Mouse (Mus musculus) gastrocnemius, postnatal 36 days (tissue): ENCODE results near the gene Nrn1l. TPM values are rescaled to one million over a fixed set of nuclear protein-coding genes. Genes with fewer than 3 reads are reported as not detected.
A peak's percentile ranks its signal among the peaks of the same experiment; 100 is the strongest.

ENCODE experiments used
- DNase-seq, 2 experiments: peaks; one replicate each; pipeline ENCODE4 v3.0.0; 2022
- intact Hi-C: fragments of 180-260 bp; cut with DNase I; formaldehyde crosslinking; loops from one replicate; pipeline ENCODE4 v1.15.1; 2025
- long read RNA-seq, 2 experiments: library from polyadenylated mRNA; stranded (forward); transcript quantifications; one replicate each; pipeline ENCODE4 v2.0.0; 2021
- total RNA-seq, 2 experiments: library from RNA; stranded (reverse); gene quantifications; 2 replicates each; pipeline ENCODE4 v1.2.3; 2021

Nrn1l gene
- total RNA-seq: under 1 TPM in 1 of 2 experiments, not detected in 1; 0.59 TPM
- long read RNA-seq, experiment 1: 0 reads
- long read RNA-seq, experiment 2: 0 reads

DNA sequence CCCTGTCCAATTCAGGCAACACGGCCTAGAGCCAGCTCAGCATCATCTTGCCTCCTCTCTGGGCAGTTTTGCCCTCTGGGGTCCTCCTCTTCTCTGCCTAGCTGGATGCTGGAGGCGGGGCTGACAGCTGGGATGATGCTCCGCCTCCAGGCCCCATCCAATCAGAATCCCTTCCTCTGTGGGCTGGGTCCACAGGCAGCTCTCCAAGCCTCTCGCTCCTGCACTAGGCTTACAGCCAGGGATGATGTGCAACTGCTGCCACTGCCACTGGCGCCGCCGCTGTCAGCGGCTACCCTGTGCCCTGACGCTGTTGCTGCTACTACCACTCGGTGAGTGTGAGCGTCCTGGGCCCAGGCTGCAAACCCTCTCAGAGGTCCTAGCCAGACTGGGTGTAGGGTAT is at the start of gene Nrn1l:
TSS of gene Nrn1l (plus strand) at position 229 of the 400 bp plus-strand sequence.
- intact Hi-C loops: no loop called here
- peak; percentile 61 to 68 for DNase-seq

DNA sequence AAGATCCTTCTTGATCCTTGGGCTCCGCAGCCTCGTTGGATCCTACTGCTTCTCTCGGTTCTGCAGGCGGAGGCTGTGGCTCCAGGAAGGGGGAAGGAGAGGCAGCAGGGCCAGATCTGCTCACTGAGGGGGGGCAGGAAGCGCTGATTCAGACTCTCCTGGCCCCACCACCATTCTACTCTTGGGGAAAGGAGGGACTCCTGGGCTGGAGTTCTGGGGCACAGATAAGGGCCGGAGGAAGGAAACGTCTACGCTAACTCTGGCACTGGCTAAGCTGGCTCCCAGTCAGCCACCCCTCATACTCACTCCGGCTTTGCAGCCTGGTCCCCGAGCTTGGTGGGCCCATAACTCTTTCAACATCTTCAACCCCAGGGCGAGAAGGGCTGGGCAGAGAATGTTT is 46.7 kb upstream of the Nrn1l start:
- intact Hi-C loops: no loop called here
- DNase-seq: no peak

DNA sequence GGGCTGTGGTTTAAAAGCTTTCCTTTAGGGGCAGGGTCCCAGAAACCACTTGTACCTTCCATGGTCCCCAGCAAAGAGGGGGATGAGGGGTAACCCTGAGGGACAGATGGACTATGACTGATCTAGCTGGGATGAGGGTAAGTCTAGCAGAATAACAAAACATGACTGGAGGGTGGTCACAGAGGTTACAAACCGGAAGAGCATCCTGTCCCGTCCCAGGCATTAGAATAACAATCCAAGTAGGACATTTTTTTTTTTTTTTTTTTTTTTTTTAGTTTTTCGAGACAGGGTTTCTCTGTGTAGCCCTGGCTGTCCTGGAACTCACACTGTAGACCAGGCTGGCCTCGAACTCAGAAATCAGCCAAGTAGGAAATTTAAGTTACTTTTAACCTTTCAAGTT is 43.4 kb upstream of the Nrn1l start:
- intact Hi-C loops: loop anchor here (5.0 kb wide), 1 partner anchor 82 kb away; the partner anchor contains the start of gene Ctrl
- DNase-seq: no peak

DNA sequence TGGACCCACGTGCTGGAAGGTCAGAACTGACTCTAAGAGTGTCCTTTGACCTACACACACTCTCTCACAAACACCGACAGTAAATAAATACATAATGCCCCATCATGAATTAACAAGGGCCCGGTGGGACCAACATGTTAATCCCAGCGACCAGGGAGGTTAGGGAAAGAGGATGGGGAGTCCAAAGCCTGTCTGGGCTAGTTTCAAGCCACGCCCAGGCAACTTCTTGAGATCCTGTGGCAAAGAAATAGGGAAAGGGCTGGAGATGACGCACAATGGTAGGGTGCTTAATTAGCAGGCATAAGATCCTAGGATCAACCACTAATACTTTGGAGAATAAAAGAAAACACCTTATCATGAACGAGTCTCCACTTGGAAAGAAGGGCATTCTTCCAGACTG is 42.8 kb upstream of the Nrn1l start:
- no peak for DNase-seq
- intact Hi-C loops: loop anchor here (5.0 kb wide), 1 partner anchor 82 kb away; the partner anchor contains the start of gene Ctrl

DNA sequence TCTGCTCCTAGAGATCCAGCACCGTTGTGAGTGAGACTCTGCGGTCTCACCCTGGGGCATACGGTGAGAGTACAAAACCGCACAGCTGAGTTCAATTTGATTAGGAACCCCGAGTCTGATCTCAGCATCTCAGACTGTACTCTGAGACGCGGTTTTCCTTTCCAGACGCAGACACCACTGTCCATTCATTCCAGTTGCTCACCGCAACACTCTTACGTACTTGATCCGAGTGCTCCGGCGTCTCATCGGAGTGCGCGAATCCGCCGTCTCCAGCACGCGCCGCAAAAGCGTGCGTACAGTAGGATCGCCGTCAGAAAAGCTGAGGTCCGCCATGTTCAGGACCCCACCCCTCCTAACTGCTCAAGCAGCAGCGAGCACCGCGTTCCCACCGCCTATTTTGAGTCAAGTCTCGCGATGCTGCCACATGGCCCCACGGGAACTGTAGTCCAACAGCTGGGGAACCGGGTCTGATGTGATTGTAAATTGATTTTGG is 41.7 kb upstream of the Nrn1l start:
- intact Hi-C loops: loop anchor here (5.0 kb wide), 1 partner anchor 81 kb away; the partner anchor contains the start of gene Ctrl

DNA sequence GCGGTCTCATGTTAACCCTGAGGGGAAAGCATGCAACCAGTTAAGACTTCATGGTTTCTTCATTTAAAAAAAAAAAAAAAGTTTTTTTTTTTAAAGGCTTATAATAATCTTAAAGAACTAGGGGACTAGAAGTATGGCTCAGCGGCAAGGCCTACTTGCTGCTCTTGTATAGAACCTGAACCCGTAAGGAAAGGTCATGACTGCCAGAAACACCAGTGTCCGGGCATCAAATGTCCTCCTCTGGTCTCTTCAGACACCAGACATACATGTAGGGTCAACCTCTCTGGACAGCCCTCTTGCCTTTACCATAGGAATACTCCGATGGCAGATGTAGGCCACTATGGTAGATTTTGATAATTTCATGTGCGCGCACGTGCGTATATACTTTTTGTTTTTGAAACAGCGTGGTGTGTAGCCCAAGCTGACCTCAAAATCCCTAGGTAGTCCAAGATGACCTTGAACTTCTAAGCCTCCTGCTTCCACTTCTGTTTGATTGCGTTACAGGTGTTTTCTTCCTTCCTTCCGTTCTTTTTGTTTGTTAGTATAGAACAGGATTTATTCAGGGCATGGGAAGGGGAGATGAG is 41.1 kb upstream of the Nrn1l start:
- intact Hi-C loops: loop anchor here (5.0 kb wide), 1 partner anchor 80 kb away; the partner anchor contains the start of gene Ctrl
- no peak for DNase-seq

More for the DNA sequence above, 41.7 kb upstream of the Nrn1l start:
- DNase-seq: peak; percentile 82 to 86

DNA sequence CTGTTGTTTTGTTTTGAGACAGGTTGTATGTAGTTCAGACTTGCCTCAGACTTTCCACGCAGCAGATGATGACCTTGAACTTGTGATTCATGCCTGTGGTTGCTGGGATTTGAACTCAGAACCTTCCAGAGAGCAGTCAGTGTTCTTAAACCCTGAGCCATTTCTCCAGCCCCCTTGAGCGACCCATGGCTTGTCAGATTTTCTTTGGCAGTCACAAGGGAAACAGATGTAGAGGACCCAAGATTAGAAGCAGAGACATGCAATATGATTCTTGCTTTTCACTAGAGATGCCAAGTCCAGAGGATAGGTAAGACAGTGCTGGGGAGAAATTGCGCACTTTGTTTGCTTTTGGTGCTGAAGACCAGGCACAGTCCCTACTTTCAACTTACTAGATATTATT is 40.2 kb upstream of the Nrn1l start, which contains the start of gene Cenpt:
TSS of gene Cenpt (minus strand) at position 101 of the 400 bp plus-strand sequence.
- intact Hi-C loops: loop anchor here (5.0 kb wide), 1 partner anchor 79 kb away; the partner anchor contains the start of gene Ctrl

DNA sequence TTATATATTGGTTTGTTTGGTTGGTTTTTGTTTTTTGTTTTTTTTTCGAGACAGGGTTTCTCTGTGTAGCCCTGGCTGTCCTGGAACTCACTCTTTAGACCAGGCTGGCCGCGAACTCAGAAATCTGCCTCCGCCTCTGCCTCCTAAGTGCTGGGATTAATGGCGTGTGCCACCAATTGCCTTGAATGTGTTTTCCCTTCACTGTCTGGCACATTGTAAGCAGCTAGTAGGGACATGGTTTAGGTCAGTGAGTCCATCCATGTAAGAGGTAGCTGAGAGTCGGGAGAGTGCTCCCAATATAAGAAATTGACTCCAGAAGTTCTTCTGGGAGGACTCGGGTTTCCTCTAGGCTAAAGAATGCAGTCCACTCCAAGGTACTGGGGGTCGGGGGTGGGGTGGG is 39.1 kb upstream of the Nrn1l start:
- intact Hi-C loops: loop anchor here (5.0 kb wide), 1 partner anchor 78 kb away; the partner anchor contains the start of gene Ctrl
- DNase-seq: no peak

More for the DNA sequence above, 40.2 kb upstream of the Nrn1l start, which contains the start of gene Cenpt:
- DNase-seq: no peak

DNA sequence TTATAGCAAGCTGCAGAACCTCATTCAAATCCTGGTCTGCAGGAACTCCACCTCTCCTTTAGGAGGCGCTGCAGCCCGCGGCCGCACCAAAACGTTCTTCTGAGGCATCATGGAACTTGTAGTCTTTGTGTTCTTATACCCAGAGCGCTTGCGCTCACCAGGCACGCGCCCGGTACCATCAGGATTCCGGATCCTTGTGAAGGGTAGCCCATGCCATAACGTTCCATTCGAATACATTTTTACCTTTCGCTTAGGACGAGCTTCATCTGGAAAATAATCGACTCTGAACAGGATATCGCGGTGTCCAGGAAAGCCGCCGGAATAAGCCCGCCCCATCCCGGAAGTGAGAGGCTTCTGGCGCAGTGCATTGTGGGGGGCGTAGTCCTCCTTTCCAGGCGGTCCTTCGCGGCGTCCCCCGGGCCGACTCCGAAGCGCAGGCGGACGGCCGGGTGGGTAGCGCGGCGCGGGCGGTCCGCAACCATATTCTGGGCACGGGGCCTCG is 38.6 kb upstream of the Nrn1l start, which contains the start of gene Thap11:
TSS of gene Thap11 (plus strand) at position 418 of the 502 bp plus-strand sequence.
- DNase-seq: peak; percentile 87 to 89
- intact Hi-C loops: loop anchor here (5.0 kb wide), 1 partner anchor 78 kb away; the partner anchor contains the start of gene Ctrl

DNA sequence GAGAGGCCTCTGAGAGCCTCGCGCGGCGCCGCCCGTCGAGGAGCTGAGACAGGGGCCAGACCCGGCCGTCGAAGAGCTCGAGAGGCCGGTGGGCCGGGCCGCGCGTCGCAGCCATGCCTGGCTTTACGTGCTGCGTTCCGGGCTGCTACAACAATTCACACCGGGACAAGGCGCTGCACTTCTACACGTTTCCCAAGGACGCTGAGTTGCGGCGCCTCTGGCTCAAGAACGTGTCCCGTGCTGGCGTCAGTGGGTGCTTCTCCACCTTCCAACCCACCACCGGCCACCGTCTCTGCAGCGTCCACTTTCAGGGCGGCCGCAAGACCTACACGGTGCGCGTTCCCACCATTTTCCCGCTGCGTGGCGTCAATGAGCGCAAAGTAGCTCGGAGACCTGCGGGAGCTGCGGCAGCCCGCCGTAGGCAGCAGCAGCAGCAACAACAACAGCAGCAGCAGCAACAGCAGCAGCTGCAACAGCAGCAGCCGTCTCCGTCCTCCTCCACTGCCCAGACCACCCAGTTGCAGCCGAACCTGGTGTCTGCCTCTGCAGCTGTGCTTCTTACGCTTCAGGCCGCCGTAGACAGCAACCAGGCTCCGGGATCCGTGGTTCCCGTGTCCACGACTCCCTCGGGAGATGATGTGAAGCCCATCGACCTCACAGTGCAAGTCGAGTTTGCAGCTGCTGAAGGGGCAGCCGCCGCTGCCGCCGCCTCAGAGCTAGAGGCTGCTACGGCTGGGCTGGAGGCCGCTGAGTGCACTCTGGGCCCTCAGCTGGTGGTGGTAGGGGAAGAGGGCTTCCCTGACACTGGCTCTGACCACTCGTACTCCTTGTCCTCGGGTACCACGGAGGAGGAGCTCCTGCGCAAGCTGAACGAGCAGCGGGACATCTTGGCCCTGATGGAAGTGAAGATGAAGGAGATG is 37.9 kb upstream of the Nrn1l start:
- peak; percentile 31 to 56 for DNase-seq
- intact Hi-C loops: no loop called here

DNA sequence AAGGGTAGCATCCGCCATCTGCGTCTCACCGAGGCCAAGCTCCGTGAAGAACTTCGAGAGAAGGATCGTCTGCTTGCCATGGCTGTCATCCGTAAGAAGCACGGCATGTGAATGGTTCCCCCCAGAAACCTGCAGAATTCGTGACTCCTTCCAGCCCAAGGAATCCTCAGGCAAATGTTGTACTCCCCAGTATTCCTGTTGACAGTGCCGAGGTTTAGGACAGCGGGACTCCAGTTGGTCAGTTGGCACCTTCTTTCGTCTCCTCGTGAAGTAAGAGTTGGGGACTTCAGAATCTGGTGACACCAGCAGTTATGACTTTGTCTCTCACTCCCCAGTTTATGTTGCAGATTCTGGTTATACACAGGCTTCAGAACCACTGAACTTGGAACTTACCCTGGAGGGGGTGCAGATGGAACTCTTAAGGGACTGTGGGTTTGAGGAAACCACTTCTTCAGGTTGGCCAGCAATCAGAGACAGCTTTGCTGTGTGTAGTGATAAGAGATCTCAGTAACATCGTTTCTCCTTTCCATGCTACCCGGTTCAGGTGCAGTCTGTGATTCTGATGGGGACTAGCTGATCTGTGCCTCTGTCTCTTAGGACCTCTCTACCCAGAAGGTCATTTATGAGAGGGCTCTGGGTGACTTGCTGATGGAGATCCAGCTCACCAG is 37.1 kb upstream of the Nrn1l start:
- no peak for DNase-seq

DNA sequence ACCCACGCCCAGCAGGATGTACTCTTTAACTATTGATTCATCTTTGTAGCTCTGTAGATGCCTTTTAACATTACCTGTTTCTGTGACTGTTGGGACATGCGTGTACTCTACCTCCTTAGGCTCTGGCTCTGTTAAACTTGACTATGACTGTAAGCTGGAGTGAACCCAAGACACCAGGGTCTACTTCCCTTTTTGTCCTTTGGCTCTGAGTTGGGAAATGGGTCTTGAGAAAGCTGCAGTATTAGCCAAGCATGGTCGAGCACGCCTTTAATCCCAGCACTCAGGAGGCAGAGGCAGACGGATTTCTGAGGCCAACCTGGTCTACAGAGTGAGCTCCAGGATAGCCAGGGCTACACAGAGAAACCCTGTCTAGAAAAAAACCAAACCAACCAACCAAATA is 34.9 kb upstream of the Nrn1l start:
- intact Hi-C loops: no loop called here
- DNase-seq: no peak

More for the DNA sequence above, 37.1 kb upstream of the Nrn1l start:
- intact Hi-C loops: no loop called here

DNA sequence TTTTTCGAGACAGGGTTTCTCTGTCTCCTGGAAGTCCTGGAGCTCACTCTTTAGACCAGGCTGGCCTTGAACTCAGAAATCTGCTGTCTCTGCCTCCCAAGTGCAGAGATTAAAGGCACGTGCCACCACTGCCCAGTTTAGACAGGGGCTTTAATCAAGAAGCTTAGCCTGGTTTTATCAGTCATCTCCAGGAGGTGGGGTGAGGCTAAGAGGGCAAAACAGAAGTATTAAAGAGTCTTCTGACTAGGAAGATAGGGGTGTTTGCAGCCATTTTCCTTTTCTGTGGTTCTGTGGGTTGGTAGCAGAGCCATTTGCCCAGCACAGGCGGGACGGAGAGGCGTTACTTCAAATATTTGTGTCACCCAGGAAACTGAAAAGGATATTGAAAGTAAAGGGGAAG is 34.1 kb upstream of the Nrn1l start:
- intact Hi-C loops: no loop called here
- no peak for DNase-seq

DNA sequence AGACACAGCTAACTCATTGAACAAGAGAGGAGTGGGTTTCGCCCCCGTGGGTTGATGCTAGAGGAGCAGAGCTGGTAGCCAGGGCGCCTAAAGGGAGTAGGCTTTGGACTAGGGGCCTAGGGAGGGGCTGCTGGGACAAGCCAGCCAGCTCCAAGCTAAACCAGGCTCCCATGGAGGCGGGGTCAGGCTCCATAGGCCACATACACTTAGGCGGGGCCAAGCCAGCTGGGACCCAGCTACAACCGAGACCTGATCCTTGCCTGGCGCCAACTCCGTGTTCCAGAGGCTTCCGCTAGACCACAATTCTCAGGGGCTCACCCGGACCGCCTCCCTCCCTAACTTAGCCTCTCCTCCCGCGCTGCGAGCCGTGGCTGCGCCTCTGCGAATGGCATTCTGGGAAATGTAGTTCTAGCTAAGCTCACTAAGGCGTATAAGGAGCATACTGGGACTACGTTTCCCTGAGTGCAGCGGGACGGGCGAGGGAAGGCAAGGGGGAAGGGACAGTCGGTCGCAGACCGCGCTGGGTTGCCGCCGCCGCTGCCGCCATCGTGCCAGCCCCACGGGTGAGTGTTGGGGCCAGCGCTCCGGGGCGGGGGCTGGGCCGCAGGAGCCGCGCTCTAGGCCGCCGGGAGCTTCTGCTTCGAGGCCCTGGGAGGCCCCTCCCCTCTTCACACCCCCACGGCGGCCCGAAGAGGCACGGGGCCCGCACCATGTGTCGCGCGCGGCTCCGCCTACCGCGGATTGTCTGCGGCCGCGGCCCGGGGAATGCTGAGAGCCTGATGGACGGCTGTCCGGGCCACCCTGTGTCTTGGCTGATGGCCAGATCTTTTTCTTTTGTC is 33.0 kb upstream of the Nrn1l start, which contains the start of gene Nutf2:
TSS of gene Nutf2 (plus strand) at position 438 of the 839 bp plus-strand sequence.
- peak; percentile 87 to 94 for DNase-seq
- intact Hi-C loops: loop anchor here (2.0 kb wide), 1 partner anchor 34 kb away; the partner anchor contains the start of genes Ranbp10 and Tsnaxip1

DNA sequence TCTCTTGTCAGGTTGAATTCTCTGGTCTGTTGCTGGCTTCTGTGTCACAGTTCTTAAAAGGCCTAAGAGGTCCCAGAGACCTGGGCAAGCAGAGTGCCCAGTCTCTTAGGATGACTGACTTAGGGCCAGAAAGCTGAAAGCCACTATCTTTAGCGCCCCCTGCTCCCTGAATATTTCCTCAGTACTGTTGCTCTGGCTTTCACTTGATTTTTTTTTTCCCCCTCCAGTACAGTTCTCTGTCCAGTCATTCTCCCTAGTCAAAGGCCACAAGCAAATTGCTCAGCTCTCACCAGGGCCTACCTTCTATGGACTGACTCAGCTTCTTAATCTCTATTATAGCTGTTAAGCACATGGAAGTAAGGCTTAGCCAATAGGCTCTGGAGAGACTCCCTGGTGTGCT is 31.4 kb upstream of the Nrn1l start:
- DNase-seq: no peak
- intact Hi-C loops: loop anchor here (2.0 kb wide), 1 partner anchor 35 kb away; the partner anchor contains the start of genes Ranbp10 and Tsnaxip1

DNA sequence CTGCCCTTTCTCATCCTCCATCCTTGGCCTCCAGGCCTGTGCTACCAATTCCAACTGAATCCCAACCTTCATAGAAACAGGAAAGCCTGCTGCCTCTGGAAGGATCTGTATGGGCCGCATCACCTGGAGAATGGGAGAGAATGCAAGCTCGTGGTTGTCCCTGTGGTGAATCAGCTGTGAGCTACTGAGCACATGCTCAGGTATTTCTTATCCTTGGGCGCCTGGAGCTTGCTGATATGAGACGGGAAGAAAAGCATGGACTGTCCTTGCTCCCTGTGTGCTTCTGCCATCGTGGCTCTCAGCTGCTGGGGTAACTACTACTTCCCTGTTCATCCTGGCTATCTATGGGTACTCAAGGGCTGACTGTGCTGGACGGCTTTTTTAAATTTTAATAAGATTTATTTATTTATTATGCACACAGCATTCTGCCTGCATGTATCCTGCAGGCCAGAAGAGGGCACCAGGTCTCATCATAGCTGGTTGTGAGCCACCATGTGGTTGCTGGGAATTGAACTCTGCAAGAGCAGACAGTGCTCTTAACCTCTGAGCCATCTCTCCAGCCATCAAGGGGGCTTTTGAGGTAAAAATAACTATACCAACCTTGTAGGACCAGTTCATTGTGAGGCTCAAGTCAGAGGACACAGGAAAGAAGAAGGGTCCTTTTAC is 26.9 kb upstream of the Nrn1l start:
- intact Hi-C loops: no loop called here
- DNase-seq: no peak

DNA sequence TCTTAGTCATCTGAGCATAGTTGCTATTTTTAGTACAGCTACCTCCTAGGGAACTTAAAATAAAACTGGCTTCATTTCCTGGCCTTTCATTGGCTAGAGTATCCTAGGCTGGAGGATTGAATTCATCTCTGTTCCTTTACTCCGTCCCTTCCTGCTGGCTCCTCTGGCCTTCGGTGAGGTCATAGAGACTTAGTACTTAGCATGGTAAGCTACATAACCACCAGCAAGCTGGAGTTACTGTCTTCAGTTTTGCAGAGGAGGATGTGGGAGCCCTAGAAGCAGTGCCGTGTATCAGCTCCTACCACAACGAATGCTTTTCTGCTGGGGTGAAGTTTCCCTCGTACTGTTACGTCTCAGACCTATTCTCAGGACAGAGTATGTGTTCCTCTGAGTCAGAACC is 19.1 kb upstream of the Nrn1l start:
- DNase-seq: no peak
- intact Hi-C loops: no loop called here
